Mouse (Mus musculus) urinary bladder, adult 2 months (tissue): ENCODE measurements at regions not wholly inside any gene's neighbourhood (a gene's known extent, or its start where the extent isn't known, plus 50 kb on each side); places are given as distances from the start of the nearest gene placed in this dataset.

ENCODE experiments used
- DNase-seq: peaks from one replicate; pipeline ENCODE4 v3.0.0; 2022; ENCODE audit warnings: low spot score

GRCm38 (mm10) chr12:24252071-24252874 is 155.2 kb upstream of the 9030624G23Rik start:
- peak; percentile 41 for DNase-seq
